Mouse (Mus musculus): ENCODE results near the gene Cybb. TPM values are rescaled to one million over a fixed set of nuclear protein-coding genes. Genes with fewer than 3 reads are reported as not detected.

Cybb gene
- total and polyA plus RNA-seq, 2 experiments from 2014 or later = 0.61 to 0.68 TPM

- no peaks in the 10 kb centered on the region for H3K36me3 ChIP-seq (ENCODE audit: insufficient read depth, low read length)
- no peak overlapping the region for H3K4me2 ChIP-seq (ENCODE audit: low read depth, low read length)
- 42% methylated on average over 3 of the region's 3 CpGs for WGBS
- H3K4me3 ChIP-seq (ENCODE audit: low read length) = no peak overlapping the region
- H3K4me1 ChIP-seq (ENCODE audit: insufficient read depth, low read length) = no peaks in the 10 kb centered on the region
- no peak overlapping the region for H3K9ac ChIP-seq (replicated peaks; ENCODE audit: low read length)
- DNase-seq (ENCODE audit: low spot score) (no peak), ATAC-seq (no peak)
- H3K9me3 ChIP-seq (ENCODE audit: low read length) = no peaks in the 10 kb centered on the region
- no peak for TF ChIP-seq CTCF (IDR thresholded peaks at IDR 0.05; ENCODE audit: low read depth)
- H3K27ac ChIP-seq = no peak overlapping the region
- H3K27me3 ChIP-seq (ENCODE audit: insufficient read depth, low read length) = no peaks in the 10 kb centered on the region
Measured at GRCm38 (mm10) chrX:9470811-9471388, 16.7 kb downstream of the Cybb start.

GRCm38 (mm10) chrX:9469100-9469499, 18.5 kb downstream of the Cybb start:
- DNase-seq (ENCODE audit: low spot score) (no peak), ATAC-seq (no peak)
- no peak for TF ChIP-seq CTCF (IDR thresholded peaks at IDR 0.05; ENCODE audit: low read depth)
- no peaks in the 10 kb centered on the region for H3K9me3 ChIP-seq (ENCODE audit: low read length)
- H3K27ac ChIP-seq = no peak overlapping the region
- H3K36me3 ChIP-seq (ENCODE audit: insufficient read depth, low read length) = no peaks in the 10 kb centered on the region
- no peak overlapping the region for H3K4me3 ChIP-seq (ENCODE audit: low read length)
- H3K4me1 ChIP-seq (ENCODE audit: insufficient read depth, low read length) = no peaks in the 10 kb centered on the region
- no peak overlapping the region for H3K4me2 ChIP-seq (ENCODE audit: low read depth, low read length)
- no peak overlapping the region for H3K9ac ChIP-seq (replicated peaks; ENCODE audit: low read length)
- H3K27me3 ChIP-seq (ENCODE audit: insufficient read depth, low read length) = no peaks in the 10 kb centered on the region

- no peak overlapping the region for H3K27ac ChIP-seq
- WGBS = 85% methylated on average over 4 of the region's 4 CpGs
- no peak for DNase-seq (ENCODE audit: low spot score)
- no peak overlapping the region for H3K9ac ChIP-seq (replicated peaks; ENCODE audit: low read length)
- no peaks in the 10 kb centered on the region for H3K27me3 ChIP-seq (ENCODE audit: insufficient read depth, low read length)
- no peaks in the 10 kb centered on the region for H3K9me3 ChIP-seq (ENCODE audit: low read length)
- no peaks in the 10 kb centered on the region for H3K36me3 ChIP-seq (ENCODE audit: insufficient read depth, low read length)
- no peak overlapping the region for H3K4me2 ChIP-seq (ENCODE audit: low read depth, low read length)
- H3K4me1 ChIP-seq (ENCODE audit: insufficient read depth, low read length) = no peaks in the 10 kb centered on the region
- no peak overlapping the region for H3K4me3 ChIP-seq (ENCODE audit: low read length)
- no peak for TF ChIP-seq CTCF (IDR thresholded peaks at IDR 0.05; ENCODE audit: low read depth)
- no peak for ATAC-seq
Measured at GRCm38 (mm10) chrX:9467020-9467419, 20.6 kb downstream of the Cybb start.

- WGBS = 78% methylated on average over 2 of the region's 2 CpGs
- H3K4me3 ChIP-seq (ENCODE audit: low read length) = no peak overlapping the region
Measured at GRCm38 (mm10) chrX:9465890-9466289, 21.7 kb downstream of the Cybb start.

GRCm38 (mm10) chrX:9462671-9463070, 24.9 kb downstream of the Cybb start:
- ATAC-seq (no peak), DNase-seq (ENCODE audit: low spot score) (no peak)
- 80% methylated on average over 3 of the region's 3 CpGs for WGBS
- Histone ChIP-seq H3K27me3 (ENCODE audit: insufficient read depth, low read length) (no peaks in the 10 kb centered on the region), H3K4me3 (ENCODE audit: low read length) (no peak overlapping the region), H3K9ac (replicated peaks; ENCODE audit: low read length) (no peak overlapping the region), H3K4me2 (ENCODE audit: low read depth, low read length) (no peak overlapping the region), H3K9me3 (ENCODE audit: low read length) (no peaks in the 10 kb centered on the region), H3K4me1 (ENCODE audit: insufficient read depth, low read length) (no peaks in the 10 kb centered on the region), H3K36me3 (ENCODE audit: insufficient read depth, low read length) (no peaks in the 10 kb centered on the region), H3K27ac (no peak overlapping the region)
- TF ChIP-seq CTCF (IDR thresholded peaks at IDR 0.05; ENCODE audit: low read depth) = no peak

More at GRCm38 (mm10) chrX:9465890-9466289, 21.7 kb downstream of the Cybb start:
- DNase-seq (ENCODE audit: low spot score) = no peak
- no peak overlapping the region for H3K9ac ChIP-seq (replicated peaks; ENCODE audit: low read length)
- no peak for TF ChIP-seq CTCF (IDR thresholded peaks at IDR 0.05; ENCODE audit: low read depth)
- H3K4me2 ChIP-seq (ENCODE audit: low read depth, low read length) = no peak overlapping the region
- no peak for ATAC-seq
- no peaks in the 10 kb centered on the region for H3K27me3 ChIP-seq (ENCODE audit: insufficient read depth, low read length)
- no peaks in the 10 kb centered on the region for H3K9me3 ChIP-seq (ENCODE audit: low read length)
- no peak overlapping the region for H3K27ac ChIP-seq
- no peaks in the 10 kb centered on the region for H3K36me3 ChIP-seq (ENCODE audit: insufficient read depth, low read length)
- no peaks in the 10 kb centered on the region for H3K4me1 ChIP-seq (ENCODE audit: insufficient read depth, low read length)

- DNase-seq (ENCODE audit: low spot score) = no peak
- H3K9ac ChIP-seq (replicated peaks; ENCODE audit: low read length) = no peak overlapping the region
- H3K36me3 ChIP-seq (ENCODE audit: insufficient read depth, low read length) = no peaks in the 10 kb centered on the region
- TF ChIP-seq CTCF (IDR thresholded peaks at IDR 0.05; ENCODE audit: low read depth) = no peak
- H3K27me3 ChIP-seq (ENCODE audit: insufficient read depth, low read length) = no peaks in the 10 kb centered on the region
- no peaks in the 10 kb centered on the region for H3K9me3 ChIP-seq (ENCODE audit: low read length)
- H3K4me1 ChIP-seq (ENCODE audit: insufficient read depth, low read length) = no peaks in the 10 kb centered on the region
- ATAC-seq = no peak
- no peak overlapping the region for H3K4me3 ChIP-seq (ENCODE audit: low read length)
- H3K27ac ChIP-seq = no peak overlapping the region
- no peak overlapping the region for H3K4me2 ChIP-seq (ENCODE audit: low read depth, low read length)
Measured at GRCm38 (mm10) chrX:9461399-9461798, 26.2 kb downstream of the Cybb start.

GRCm38 (mm10) chrX:9460387-9460930, 27.1 kb downstream of the Cybb start:
- DNase-seq (ENCODE audit: low spot score) (no peak), ATAC-seq (no peak)
- Histone ChIP-seq H3K36me3 (ENCODE audit: insufficient read depth, low read length) (no peaks in the 10 kb centered on the region), H3K4me1 (ENCODE audit: insufficient read depth, low read length) (no peaks in the 10 kb centered on the region), H3K4me2 (ENCODE audit: low read depth, low read length) (no peak overlapping the region), H3K27ac (no peak overlapping the region), H3K4me3 (ENCODE audit: low read length) (no peak overlapping the region), H3K27me3 (ENCODE audit: insufficient read depth, low read length) (no peaks in the 10 kb centered on the region), H3K9ac (replicated peaks; ENCODE audit: low read length) (no peak overlapping the region), H3K9me3 (ENCODE audit: low read length) (no peaks in the 10 kb centered on the region)
- no peak for TF ChIP-seq CTCF (IDR thresholded peaks at IDR 0.05; ENCODE audit: low read depth)
- WGBS = 79% methylated on average over 4 of the region's 4 CpGs

All from hindbrain, postnatal 0 days (tissue).